In genomic region chr13:28690511-28691160, GRCm38 (mm10) we compare ENCODE assay signal across 9 mouse cellular contexts.
A peak's percentile ranks its signal among the peaks of the same experiment; 100 is the strongest.
DNase-seq lines count a peak whose midpoint lies in the region; ATAC-seq and TF ChIP-seq lines count a peak whose summit lies in the region.
"Had no signal": no experiment of that assay in that cellular context is flagged by ENCODE, and none has a peak within 500 bp of the region (broad histone marks: within the 10 kb centered on the region; RNA-seq: fewer than 3 reads in every experiment).

No protein-coding gene starts in this region.

- peak; percentile 54 for DNase-seq in intestine, embryonic 14.5 days (ENCODE audit: low spot score)
- DNase-seq in brain, adult 2 months (ENCODE audit: low read depth, low spot score) = peak; percentile 7
- DNase-seq in forebrain, embryonic 11.5 days (ENCODE audit: low spot score) = peak; percentile 68
- peak; percentile 60 for DNase-seq in limb, embryonic 14.5 days (ENCODE audit: low spot score)
- DNase-seq in ovary, postnatal 10 days (ENCODE audit: low spot score) = no peak
- no peak for DNase-seq in lung, adult 18-20 months
- DNase-seq in kidney, postnatal 36 days = no peak

- WGBS in intestine, embryonic 14.5 days = 64% methylated on average over 5 of the region's 5 CpGs
- WGBS in intestine, postnatal 0 days = 80% methylated on average over 5 of the region's 5 CpGs
- WGBS in forebrain, embryonic 11.5 days = 46% methylated on average over 5 of the region's 5 CpGs
- WGBS in limb, embryonic 14.5 days = 22% methylated on average over 5 of the region's 5 CpGs

- no peak overlapping the region for H3K4me2 ChIP-seq in intestine, embryonic 14.5 days (ENCODE audit: low read length)
- H3K4me2 ChIP-seq in intestine, postnatal 0 days (replicated peaks; ENCODE audit: low read depth) = no peak overlapping the region
- no peak overlapping the region for H3K4me2 ChIP-seq in forebrain, embryonic 11.5 days (ENCODE audit: low read depth, low read length, severe bottlenecking)
- H3K4me2 ChIP-seq in limb, embryonic 14.5 days (replicated peaks; ENCODE audit: low read depth, low read length, severe bottlenecking) = no peak overlapping the region

- H3K27me3 ChIP-seq in intestine, embryonic 14.5 days (replicated peaks; ENCODE audit: control insufficient read depth, insufficient read depth, low read length) = no peaks in the 10 kb centered on the region
- H3K27me3 ChIP-seq in intestine, postnatal 0 days (replicated peaks; ENCODE audit: control insufficient read depth, insufficient read depth, low read length) = no peaks in the 10 kb centered on the region
- H3K27me3 ChIP-seq in forebrain, embryonic 11.5 days (ENCODE audit: control insufficient read depth, insufficient read depth, low read length) = no peaks in the 10 kb centered on the region
- H3K27me3 ChIP-seq in limb, embryonic 14.5 days (ENCODE audit: control insufficient read depth, insufficient read depth, low read length) = no peaks in the 10 kb centered on the region
- H3K27me3 ChIP-seq: CH12.LX had no signal

- no peak overlapping the region for H3K4me3 ChIP-seq in intestine, embryonic 14.5 days (ENCODE audit: low read depth, low read length)
- no peak overlapping the region for H3K4me3 ChIP-seq in intestine, postnatal 0 days (ENCODE audit: low read depth, low read length)
- no peak overlapping the region for H3K4me3 ChIP-seq in forebrain, embryonic 11.5 days (ENCODE audit: low read depth, low read length)
- no peak overlapping the region for H3K4me3 ChIP-seq in limb, embryonic 14.5 days (replicated peaks; ENCODE audit: low read length)

- no peaks in the 10 kb centered on the region for H3K36me3 ChIP-seq in intestine, embryonic 14.5 days (ENCODE audit: control insufficient read depth, insufficient read depth, low read length)
- no peaks in the 10 kb centered on the region for H3K36me3 ChIP-seq in intestine, postnatal 0 days (ENCODE audit: control insufficient read depth, insufficient read depth)
- H3K36me3 ChIP-seq in forebrain, embryonic 11.5 days (ENCODE audit: control insufficient read depth, insufficient read depth, low read length) = no peaks in the 10 kb centered on the region
- H3K36me3 ChIP-seq in limb, embryonic 14.5 days (ENCODE audit: control insufficient read depth, insufficient read depth, low read length) = no peaks in the 10 kb centered on the region

- peak; percentile 21; the same call in 1 of the 2 replicates for ATAC-seq in intestine, embryonic 14.5 days (replicated peaks; ENCODE audit: low FRiP score, low TSS enrichment, low read depth)
- ATAC-seq in intestine, postnatal 0 days = no peak
- ATAC-seq in forebrain, embryonic 11.5 days (replicated peaks; ENCODE audit: low FRiP score) = peak; percentile 84
- peak; percentile 81 for ATAC-seq in limb, embryonic 14.5 days (ENCODE audit: low FRiP score, low read depth)

- H3K9ac ChIP-seq in intestine, embryonic 14.5 days (ENCODE audit: low read length) = no peak overlapping the region
- H3K9ac ChIP-seq in intestine, postnatal 0 days (ENCODE audit: low read depth, low read length) = no peak overlapping the region
- no peak overlapping the region for H3K9ac ChIP-seq in forebrain, embryonic 11.5 days (ENCODE audit: low read length)
- no peak overlapping the region for H3K9ac ChIP-seq in limb, embryonic 14.5 days (ENCODE audit: low read depth, low read length, severe bottlenecking)

- 0 out of 2 replicates have a peak overlapping the region, but pooled peaks have one; percentile 2 for H3K27ac ChIP-seq in intestine, embryonic 14.5 days (ENCODE audit: low read depth)
- no peak overlapping the region for H3K27ac ChIP-seq in intestine, postnatal 0 days (ENCODE audit: low read depth, low read length)
- peak overlapping the region; percentile 57; the same call in 1 of the 2 replicates for H3K27ac ChIP-seq in forebrain, embryonic 11.5 days (ENCODE audit: low read depth, low read length)
- peak overlapping the region; percentile 63 for H3K27ac ChIP-seq in limb, embryonic 14.5 days (replicated peaks; ENCODE audit: low read depth, low read length)

- no peaks in the 10 kb centered on the region for H3K9me3 ChIP-seq in intestine, embryonic 14.5 days (ENCODE audit: control insufficient read depth, low read length)
- no peaks in the 10 kb centered on the region for H3K9me3 ChIP-seq in intestine, postnatal 0 days (ENCODE audit: control insufficient read depth)
- no peaks in the 10 kb centered on the region for H3K9me3 ChIP-seq in forebrain, embryonic 11.5 days (ENCODE audit: control insufficient read depth, low read length)
- H3K9me3 ChIP-seq in limb, embryonic 14.5 days (ENCODE audit: control insufficient read depth, low read length) = no peaks in the 10 kb centered on the region

- no peak for TF ChIP-seq CTCF in intestine, postnatal 0 days (IDR thresholded peaks at IDR 0.05; ENCODE audit: low read depth)

- no peak for TF ChIP-seq POLR2A in limb, embryonic 14.5 days (IDR thresholded peaks at IDR 0.05; ENCODE audit: borderline replicate concordance, extremely low read depth, insufficient read depth, insufficient read length)

- H3K4me1 ChIP-seq in intestine, embryonic 14.5 days (replicated peaks; ENCODE audit: control insufficient read depth, insufficient read depth, low read length) = peaks cover 7% of the 10 kb centered on the region; the same call in 1 of the 2 replicates
- H3K4me1 ChIP-seq in intestine, postnatal 0 days (replicated peaks; ENCODE audit: control insufficient read depth, insufficient read depth, low read length) = no peaks in the 10 kb centered on the region
- peaks cover 2% of the 10 kb centered on the region for H3K4me1 ChIP-seq in forebrain, embryonic 11.5 days (replicated peaks; ENCODE audit: control insufficient read depth, insufficient read depth, low read length)
- H3K4me1 ChIP-seq in limb, embryonic 14.5 days (ENCODE audit: control insufficient read depth, insufficient read depth, low read length) = peaks cover 38% of the 10 kb centered on the region

Comparison
In these comparisons a context has a peak if more than half of its experiments do, and no peak if none do; other contexts are left out.
1. DNase-seq: peak in intestine, embryonic 14.5 days (single experiment), brain, adult 2 months (single experiment), forebrain, embryonic 11.5 days (single experiment) and limb, embryonic 14.5 days (single experiment); none in ovary, postnatal 10 days (single experiment), lung, adult 18-20 months (0 of 2) and kidney, postnatal 36 days (0 of 2).